Mouse (Mus musculus): ENCODE results near the gene Huwe1.

DNA sequence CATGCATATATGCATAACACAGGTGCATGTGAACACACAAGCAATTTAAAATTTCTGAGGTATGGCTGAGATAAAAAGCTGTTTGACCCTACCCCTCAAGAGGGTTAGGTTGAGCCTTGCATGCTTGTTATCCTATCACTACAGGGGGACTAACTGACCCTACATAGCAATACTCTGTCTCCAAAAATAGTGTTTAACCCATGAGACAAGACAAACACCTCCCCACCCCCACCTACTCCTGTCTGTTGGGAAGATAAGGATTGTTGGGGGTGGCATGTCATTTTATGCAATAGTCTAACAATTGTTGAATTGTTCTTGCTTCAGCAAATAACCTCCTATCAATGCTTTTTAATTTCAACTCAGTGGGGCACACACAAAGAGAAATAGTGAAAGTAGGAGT is 30.7 kb downstream of the Huwe1 start:
- TF ChIP-seq POLR2A (IDR thresholded peaks at IDR 0.05; ENCODE audit: insufficient read depth, low read depth, low read length) (no peak), CTCF (IDR thresholded peaks at IDR 0.05; ENCODE audit: insufficient read depth, low read depth, low read length) (no peak)

Measured in olfactory bulb, adult 2 months (tissue).